Mouse (Mus musculus) CD8-positive naive resting alpha-beta T cell, adult 2 months (primary cell): ENCODE data around the gene Fkbp5.
A peak's percentile ranks its signal among the peaks of the same experiment; 100 is the strongest.

Experiments
- DNase-seq, 2 experiments: peaks; one replicate each; pipeline ENCODE4 v3.0.0; 2022; ENCODE audit warnings: low read depth in 2 of 2, low spot score in 2 of 2

Fkbp5 gene

DNA sequence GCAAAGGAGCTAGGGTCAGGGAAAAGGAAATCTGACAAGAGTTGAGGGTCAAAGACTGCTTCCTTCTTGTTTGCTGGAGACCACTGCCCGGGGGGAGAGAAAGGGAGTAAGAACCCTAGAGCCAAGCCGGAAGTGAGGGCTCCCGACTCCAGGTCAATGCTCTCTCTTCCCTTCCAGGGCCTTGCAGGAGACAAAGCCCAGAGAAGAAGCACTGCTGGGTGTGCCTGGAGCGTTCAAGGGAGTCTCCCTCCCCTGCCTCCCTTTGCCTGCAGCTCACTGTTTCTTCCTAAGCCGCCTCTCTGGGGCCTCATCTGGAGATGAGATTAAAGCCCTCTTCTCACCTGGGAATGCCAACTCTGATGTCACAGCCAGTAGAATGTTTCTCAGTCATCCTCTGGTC, 10.4 kb downstream of the Fkbp5 start:
- DNase-seq: no peak

DNA sequence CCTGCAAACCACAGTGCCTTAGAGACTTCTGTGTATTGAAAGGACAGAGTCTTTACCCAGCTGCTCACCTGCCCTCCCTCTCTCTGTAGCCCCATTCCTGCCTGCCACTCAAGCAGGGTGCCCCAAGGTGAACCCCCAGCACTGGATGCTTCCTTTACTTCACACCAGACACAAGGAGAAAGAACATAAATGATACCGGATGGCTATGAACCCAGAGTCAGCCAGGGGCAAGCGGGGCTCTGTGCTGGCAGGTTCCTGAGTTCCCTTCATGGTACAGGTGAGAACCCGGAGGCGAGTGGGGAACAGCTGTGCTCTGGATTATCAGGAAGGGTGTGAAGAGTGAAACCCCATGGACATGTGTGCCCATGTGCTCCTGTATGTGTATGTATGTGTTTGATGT, 11.7 kb downstream of the Fkbp5 start:
- DNase-seq: no peak

DNA sequence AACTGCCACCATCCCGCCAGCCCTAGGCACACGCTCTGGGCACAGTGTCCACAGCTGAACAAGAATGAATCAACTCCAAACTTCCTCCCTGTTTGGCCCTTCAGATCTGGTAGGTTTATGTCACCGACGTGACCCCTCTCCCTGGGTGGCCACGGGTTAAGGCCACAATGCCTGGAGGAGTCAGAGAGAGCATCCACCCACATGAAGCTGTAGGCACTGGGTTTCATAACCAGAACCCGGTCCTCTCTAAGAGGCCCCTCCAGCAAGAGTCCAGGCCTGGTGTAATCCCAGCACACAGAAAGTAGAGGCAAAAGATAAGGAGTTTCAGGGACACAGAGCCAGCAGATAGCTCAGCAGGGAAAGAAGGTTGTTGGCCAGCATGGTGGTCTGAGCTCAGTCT, 13.1 kb downstream of the Fkbp5 start:
- no peak for DNase-seq

DNA sequence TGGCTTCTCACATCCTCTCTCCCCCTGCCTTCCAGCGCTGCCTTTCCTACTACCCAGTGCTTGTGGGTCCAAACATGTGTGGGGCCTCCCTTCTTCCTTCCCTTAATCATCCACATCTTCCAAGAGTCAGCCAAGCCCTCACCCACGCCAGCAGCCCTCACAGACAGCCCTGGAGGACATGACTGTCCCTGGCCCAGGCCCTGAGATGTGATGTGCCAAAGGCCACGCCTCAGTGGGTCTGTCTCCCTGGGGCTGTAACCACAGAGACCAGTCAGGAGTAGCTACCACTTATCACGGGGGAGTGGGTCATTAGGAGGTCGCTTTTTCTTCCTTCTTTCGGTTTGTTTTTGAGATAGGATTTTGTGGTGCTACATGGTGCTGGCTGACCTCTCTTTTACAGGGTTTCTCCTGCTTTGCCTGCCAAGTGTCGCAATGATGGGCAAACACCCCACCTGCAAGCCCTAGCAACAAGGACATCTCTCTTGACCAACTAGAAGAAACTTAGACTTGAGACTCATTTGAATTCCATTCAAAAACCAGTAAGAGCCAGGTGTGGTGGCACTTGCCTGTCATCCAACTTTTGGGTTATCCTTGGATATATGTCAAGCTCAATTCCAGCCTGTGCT, 15.0 kb downstream of the Fkbp5 start:
- DNase-seq: no peak

DNA sequence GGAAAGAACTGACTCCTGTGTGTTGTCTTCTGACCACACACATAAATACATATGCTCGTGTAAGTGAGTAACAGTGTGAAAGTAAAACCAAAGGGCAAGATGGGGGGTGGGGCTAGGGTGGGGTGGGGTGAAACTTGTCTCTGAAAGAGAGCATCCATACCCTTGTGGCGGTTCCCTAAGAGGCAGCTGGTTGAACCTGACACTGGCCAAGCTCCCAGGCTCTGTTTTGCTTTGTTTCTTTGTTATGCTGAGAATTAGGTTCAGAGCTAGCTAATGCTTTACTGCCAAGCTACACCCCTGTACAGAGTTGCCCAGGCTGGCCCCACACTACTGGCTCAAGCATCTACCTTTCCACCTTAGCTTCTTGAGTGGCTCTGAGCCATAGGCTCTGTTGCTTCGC, 16.9 kb downstream of the Fkbp5 start:
- no peak for DNase-seq

DNA sequence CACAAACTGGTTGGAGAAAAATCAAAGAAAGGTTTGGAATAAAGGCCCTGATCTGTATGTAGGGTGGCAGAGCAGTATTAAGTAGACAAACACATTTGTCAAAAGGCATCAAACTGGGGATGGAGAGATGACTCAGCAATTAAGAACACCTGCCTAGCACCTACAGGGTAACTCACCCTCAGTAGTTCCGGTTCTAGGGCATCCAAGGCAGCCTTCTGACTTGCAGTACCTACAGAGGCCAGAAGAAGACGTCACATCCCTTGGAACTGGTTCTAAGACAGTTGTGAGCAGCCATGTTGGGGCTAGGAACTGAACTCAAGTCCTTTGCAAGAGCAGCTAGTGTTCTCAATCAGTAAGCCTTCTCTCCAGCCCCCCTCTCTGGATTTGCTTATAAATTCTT, 18.1 kb downstream of the Fkbp5 start:
- DNase-seq: no peak

DNA sequence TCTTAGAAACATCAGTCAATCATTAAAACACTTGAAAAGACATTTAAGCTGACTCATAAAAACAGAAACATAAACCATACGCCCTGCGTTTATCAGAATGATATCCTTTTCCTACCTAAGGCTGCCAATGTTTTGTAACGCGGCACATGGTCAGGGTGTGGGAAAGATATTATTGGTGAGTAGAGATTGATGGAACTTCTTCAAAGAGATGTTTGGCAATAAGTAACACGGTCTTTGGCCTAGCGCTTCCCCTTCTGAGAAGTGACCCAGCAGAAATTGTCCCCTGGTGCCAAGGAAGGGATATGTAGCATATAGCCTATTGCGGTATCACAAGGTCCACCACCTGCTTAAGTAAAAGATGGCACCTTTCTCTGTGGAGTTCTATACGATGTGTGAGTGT, 21.5 kb downstream of the Fkbp5 start:
- DNase-seq: no peak

DNA sequence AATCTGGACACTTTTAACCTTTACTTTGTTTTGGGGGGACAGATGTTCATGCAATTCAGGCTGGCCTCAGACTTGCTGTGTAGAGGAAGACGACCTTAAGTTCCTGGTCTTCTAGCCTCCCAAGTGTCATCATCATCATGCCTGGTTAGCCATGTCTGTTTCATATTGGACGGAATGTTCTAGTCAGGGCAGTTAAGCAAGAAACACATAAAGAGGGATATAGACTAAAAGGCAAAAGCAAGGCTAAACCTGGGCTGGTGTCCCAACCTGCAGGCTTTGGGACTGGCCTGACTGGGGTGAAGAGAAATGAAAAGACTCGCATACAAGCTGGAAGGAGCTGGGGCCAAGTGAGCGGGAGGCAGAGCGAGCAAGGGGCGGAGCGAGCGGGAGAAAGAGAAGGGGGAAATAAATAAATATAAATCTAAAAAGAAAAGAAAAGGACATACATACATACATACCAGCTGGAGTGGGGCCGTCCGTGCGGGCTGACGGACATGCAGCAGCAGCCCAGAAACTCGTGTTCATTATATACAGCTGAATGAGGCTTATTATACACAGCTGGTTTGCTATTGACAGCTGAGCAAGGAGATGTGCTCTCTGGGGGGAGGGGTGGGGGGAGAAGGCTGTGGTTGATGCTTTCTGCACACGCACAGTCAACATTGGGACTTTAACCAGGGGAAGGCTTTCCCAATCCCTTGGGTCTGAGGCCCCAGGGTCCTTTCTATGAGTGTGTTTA, 26.1 kb downstream of the Fkbp5 start:
- DNase-seq: no peak

DNA sequence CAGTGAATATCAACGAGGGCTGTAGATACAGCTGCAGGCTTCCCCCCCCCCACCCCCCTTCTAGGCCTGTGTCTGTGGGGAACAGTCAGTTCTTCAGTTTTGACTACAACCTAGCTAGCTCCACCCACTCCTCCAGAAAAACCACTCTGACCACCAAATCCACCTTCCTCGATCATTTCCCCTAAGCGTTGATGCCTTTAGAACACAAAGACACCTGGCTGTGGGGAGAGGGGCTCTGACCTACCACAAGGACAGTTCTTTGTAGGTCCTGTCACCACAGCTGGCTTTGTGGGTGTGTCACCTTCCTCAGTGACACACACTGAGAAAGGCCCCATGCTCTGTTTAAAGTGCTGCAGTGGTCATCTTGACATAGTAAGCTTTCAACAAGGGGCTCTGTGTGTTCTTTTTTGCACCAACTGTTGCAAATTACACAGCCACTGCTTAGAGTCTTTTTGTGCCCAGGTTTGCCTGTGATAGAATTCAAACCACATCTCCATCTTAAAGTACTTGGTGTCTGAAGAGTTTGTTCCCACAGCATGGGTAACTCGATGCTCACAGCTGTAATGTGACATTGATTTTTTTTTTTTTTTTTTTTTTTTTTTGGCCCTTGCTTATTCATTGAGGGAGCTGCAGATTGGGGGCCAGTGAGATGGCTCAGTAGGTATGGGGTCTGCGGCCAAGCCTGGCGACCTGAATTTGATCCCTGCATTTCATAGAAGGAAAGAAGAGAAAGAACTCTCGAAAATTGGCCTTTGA, 28.9 kb downstream of the Fkbp5 start:
- DNase-seq: no peak

DNA sequence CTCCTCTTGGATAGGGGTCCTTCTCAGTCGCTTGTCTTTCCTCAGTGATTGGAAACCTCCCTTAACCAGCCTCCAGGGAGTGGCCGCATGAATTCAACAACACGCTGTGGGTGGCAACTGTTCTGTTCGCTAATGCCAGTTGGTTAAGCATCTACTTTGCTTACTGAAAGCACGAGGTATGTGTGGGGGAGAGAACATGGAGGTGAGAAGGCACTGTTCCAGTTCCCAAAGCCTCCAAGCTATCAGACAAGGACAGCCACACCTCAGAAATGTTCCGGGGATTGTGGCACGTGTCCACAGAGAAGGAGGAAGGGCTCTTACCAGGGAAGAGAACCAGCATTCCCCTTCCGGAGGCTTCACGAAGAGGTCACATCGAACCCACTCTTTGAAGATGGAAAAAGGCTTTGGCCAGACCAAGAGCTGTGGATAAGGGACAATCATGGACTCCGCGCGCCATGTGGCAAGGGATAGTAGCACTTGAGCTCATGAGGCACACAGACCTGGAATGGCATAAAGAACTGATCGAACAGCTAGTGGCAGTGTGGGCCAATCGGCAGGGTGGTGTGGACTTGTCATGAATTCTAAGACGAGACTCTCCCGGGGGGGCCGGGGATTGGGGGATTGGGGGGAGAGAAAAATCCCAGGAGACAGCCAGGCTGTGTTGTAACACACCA, 29.6 kb downstream of the Fkbp5 start:
- DNase-seq: no peak

- peak in 1 of 2 experiments; percentile 26 for DNase-seq
Observed at GRCm38 (mm10) chr17:28486720-28487119, 30.6 kb downstream of the Fkbp5 start.

DNA sequence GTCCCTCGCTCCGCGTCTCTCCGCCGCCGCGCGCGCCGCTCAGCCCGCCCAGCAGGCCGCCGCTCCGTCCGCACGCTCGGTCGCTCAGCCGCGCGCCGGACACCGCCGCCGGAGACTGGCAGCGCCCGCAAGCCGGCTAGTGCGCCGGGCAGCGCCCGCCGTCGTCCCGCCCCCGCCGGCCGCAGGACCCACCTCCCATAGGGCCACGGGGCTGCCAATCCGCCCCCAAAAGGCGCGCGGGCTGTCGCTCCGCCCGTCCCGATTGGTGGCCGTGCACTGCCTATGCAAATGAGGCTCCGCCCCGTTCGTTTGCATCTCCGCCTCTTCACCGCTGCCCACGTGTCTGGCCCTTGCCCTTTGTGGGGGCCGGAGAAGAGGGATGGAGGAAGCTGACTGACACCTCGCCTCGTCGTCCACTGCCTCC, 31.3 kb downstream of the Fkbp5 start:
- DNase-seq: peak; percentile 85 to 90

DNA sequence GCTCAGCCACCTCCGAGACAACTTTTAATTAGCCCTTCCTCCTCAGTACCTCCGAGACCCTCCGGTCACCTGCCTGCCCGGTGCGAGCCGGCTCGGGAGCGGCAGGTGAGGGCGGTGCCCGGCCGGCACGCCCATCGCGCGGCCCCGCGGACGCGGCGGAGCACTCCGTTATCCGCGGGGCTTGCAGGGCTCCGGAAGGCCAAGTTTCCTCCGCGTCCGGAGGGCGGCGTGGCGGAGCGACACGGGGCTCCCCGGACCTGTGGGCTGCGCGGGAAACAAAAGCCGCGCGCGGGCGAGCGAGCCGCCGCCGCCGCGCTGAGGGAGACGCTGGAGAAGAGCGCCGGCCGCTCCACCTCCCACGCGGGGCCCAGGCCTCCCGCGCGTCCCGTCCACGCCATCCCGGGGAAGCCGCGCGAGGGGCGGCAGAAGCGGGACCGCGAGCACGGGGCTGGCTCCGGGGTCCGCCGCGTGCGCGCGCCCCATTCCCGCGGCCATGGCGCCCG, 31.8 kb downstream of the Fkbp5 start:
- peak; percentile 28 to 32 for DNase-seq

GRCm38 (mm10) chr17:28484704-28485445, 32.5 kb downstream of the Fkbp5 start:
- no peak for DNase-seq

DNA sequence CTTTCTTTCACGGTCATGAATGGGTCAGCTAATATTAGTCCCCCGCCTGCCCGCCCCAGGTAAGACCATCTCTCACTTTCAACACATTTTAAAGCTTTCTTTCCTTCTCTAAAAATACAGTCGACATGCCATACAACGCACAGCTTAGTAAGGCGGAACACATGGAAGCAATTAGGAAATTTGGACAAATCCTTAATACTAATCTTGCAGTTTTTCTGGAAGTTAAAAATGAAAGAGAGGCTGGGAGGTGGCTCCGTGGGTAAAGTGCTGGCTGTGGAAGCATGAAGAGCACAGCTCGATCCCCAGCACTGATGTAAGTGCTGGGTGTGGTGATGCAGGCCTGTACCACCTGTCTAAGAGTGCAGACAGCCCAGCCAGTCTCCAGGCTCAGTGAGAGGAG, 39.9 kb downstream of the Fkbp5 start:
- DNase-seq: no peak

DNA sequence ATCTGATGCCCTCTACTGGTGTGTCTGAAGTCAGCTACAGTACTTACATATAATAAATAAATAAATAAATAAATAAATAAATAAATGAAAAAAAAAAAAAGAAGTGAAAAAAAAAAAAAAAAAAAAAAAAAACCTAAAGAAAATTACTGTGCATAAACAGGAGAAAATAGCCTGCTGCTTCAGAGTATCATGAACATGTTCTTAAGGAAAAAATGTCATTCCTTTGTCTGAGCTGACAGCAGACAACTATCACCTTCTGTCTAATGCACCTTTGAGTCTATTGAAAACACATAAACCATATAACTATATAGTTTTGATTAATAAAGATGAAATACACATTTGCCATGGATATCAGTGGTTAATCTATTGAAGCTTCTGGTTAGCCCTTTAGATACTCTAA, 40.9 kb downstream of the Fkbp5 start:
- DNase-seq: no peak

DNA sequence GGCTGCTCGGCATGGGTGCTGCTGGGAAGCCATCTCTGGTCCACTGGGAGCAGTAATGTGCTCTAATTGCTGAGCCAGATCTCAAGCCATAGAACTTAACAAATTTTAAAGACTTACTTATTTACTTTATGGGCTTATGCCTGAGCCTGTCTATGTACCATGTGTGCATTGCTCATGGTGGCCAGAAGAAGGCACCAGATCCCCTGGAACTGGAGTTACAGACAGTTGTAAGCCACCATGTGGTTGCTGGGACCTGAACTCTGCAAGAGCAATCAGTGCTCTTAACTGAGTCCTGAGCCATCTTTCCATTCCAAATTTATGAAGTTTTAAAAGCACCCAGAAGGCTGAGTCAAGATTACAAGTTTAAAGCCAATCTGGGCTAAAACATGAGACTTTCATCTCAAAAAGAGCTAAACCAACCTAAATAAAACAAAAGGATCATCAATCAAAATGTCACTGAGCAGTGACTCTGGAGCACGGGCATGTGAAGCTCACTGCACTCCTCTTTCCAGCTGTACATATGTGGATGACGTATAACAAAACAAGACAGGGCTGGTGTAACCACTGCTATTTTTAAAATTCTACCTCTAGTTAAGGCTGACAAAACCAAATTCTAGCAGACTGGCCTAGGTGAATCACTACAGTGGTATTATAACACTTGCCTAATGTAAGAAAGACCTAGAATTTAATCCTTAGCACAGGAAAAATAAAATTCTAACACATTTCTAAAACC, 41.6 kb downstream of the Fkbp5 start:
- DNase-seq: peak in 1 of 2 experiments; percentile 23

DNA sequence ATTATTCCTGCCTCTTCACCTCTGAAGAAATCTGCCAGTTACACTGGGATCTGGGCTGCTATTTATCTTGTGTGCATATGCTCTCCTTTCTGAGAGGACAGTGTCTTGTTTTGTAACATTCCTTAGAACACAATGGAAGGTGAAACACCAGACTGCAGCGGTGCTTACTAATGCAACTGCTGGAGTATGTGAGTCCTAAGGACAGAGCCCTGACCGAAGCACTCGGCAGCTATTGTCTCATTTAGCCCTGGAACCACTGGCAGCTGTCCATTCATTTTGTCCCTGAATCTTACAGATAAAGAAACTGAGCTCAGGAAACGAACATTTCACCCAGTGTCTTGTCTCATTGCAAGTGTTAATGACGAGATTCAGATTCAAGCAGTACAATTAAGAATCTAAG, 44.6 kb downstream of the Fkbp5 start:
- no peak for DNase-seq

GRCm38 (mm10) chr17:28470876-28471275, 46.5 kb downstream of the Fkbp5 start:
- no peak for DNase-seq

DNA sequence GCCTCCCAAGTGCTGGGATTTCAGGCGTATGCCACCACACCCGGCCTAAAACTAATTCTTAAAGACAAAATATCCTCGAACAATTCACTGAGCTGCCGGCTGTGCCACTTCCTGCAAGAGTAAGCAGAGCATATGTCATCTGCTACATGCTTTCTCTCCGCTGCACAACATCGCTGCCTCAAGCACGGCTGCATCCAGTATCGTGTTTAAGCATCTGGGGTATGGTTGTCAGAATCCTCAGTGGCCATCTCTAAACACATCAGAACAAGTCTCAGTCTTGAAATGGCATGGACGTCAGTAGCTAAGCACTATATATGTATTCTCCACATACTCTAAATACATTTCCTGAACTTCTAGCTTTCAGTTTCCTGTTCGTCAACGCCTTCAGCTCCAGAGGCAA, 49.6 kb downstream of the Fkbp5 start:
- DNase-seq: peak; percentile 24 to 46
